Mouse (Mus musculus) ES-Bruce4 (cell line): ENCODE data around the gene Rln3.

ENCODE experiments used
- CTCF ChIP-seq: IDR thresholded peaks from one replicate; pipeline ENCODE4 v1.8.1; 2011; ENCODE audit warnings: low read depth, low read length
- EP300 ChIP-seq: IDR thresholded peaks from 2 replicates; pipeline ENCODE4 v1.6.1; 2011; ENCODE audit warnings: low read depth, low read length; ENCODE audit not compliant: insufficient read depth
- POLR2A ChIP-seq: IDR thresholded peaks from one replicate; pipeline ENCODE4 v1.8.1; 2011; ENCODE audit warnings: low read length; ENCODE audit not compliant: insufficient read depth

DNA sequence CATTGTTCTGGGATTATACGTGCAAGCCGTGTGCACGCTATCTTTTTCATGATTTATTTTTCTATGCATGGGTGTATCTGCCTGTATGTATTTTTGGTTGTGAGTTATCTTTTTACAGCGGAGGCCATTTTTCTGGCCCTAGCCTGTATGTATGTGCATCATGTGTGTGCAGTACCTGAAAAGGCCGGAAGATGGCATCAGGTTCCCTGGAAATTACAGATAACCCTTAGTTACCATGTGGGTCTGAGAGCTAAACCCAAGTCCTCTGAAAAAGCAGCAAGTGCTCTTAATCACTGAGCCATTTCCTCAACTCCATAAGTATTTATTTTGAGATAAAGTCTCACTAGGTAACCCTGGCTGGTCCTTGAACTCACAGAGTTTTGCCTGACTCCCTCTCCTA, 8.4 kb upstream of the Rln3 start:
- TF ChIP-seq POLR2A (no peak), CTCF (no peak), EP300 (no peak)
